Mouse (Mus musculus) liver, postnatal 0 days (tissue): ENCODE measurements around the gene Gm3417. TPM values are rescaled to one million over a fixed set of nuclear protein-coding genes. Genes with fewer than 3 reads are reported as not detected.
"Not testable (repeated sequence)": the region's sequence is repeated elsewhere in the genome, so short reads cannot be mapped to it uniquely, and the experiment has no call there.

Experiments
- ATAC-seq: fragments of 200-750 bp; cut with Nextera tagmentation; 2 replicates; pipeline ENCODE4 v1.8.0; 2017; ENCODE audit warnings: mild to moderate bottlenecking, moderate library complexity
- DNase-seq: peaks from one replicate; pipeline ENCODE4 v3.0.0-alpha.2; 2016
- H3K27ac ChIP-seq: fragments of 300-500 bp; sonication (generic); 2 replicates; pipeline ENCODE4 v1.5.1; 2014; ENCODE audit warnings: antibody characterized with exemption, moderate library complexity, mild to moderate bottlenecking, low read depth
- H3K27me3 ChIP-seq: fragments of 300-500 bp; sonication (generic); 2 replicates; pipeline ENCODE4 v1.6.1; 2014; ENCODE audit warnings: low read length, control low read depth, mixed read lengths; ENCODE audit not compliant: insufficient read depth
- H3K36me3 ChIP-seq: fragments of 300-500 bp; sonication (generic); replicated peaks from 2 replicates; pipeline ENCODE4 v1.6.1; 2014; ENCODE audit warnings: mild to moderate bottlenecking, control low read depth, low read length, moderate library complexity, mixed read lengths; ENCODE audit not compliant: insufficient read depth
- H3K4me1 ChIP-seq: fragments of 300-500 bp; sonication (generic); 2 replicates; pipeline ENCODE4 v1.6.1; 2014; ENCODE audit warnings: antibody characterized with exemption, mild to moderate bottlenecking, control low read depth; ENCODE audit not compliant: insufficient read depth
- H3K4me2 ChIP-seq: fragments of 300-500 bp; sonication (generic); 2 replicates; pipeline ENCODE4 v1.6.1; 2014; ENCODE audit warnings: low read depth, mild to moderate bottlenecking, low read length, moderate library complexity, mixed read lengths
- H3K4me3 ChIP-seq: fragments of 300-500 bp; sonication (generic); 2 replicates; pipeline ENCODE4 v1.5.1; 2014; ENCODE audit warnings: low read depth, low read length
- H3K9ac ChIP-seq: fragments of 300-500 bp; sonication (generic); replicated peaks from 2 replicates; pipeline ENCODE4 v1.6.1; 2014; ENCODE audit warnings: mild to moderate bottlenecking, moderate library complexity
- H3K9me3 ChIP-seq: fragments of 300-500 bp; sonication (generic); 2 replicates; pipeline ENCODE4 v1.6.1; 2016; ENCODE audit warnings: mild to moderate bottlenecking, control low read depth, low read length, mixed read lengths
- WGBS: fragments of 180-500 bp; shearing (Covaris S2); extraction: QIAGEN DNeasy Blood & Tissue Kit; methylation state at CpG from one replicate; pipeline ENCODE4 v1.1.7; 2014; ENCODE audit not compliant: insufficient replicate concordance; 5-methylcytosine and 5-hydroxymethylcytosine counted together
- polyA plus RNA-seq: library from polyadenylated mRNA; unstranded; fragments of >200 nt; fragmentation: Nextera tagmentation; extraction: Ambion mirVana; gene quantifications from 2 replicates; pipeline ENCODE4 v1.2.1, GENCODE M21; 2015

Gm3417 gene
- polyA plus RNA-seq = 1.8 and 1.9 TPM in 2 replicates

GRCm38 (mm10) chr17:14978362-14979038 is at the start of gene Gm3417, which contains the start of gene 9030025P20Rik:
Gm3417 (minus strand) TSS chr17:14978790.
9030025P20Rik (plus strand) TSS chr17:14978468.
- not testable (repeated sequence) for H3K36me3 ChIP-seq, H3K4me2 ChIP-seq, H3K27me3 ChIP-seq, H3K4me3 ChIP-seq, H3K9ac ChIP-seq, H3K9me3 ChIP-seq, DNase-seq, H3K27ac ChIP-seq, H3K4me1 ChIP-seq
- ATAC-seq = peak; percentile 98
- no CpG with 5 or more reads among the region's 60 CpGs for WGBS

GRCm38 (mm10) chr17:15025513-15025912 is 46.9 kb upstream of the Gm3417 start:
- not testable (repeated sequence) for H3K4me3 ChIP-seq, H3K27ac ChIP-seq, H3K4me1 ChIP-seq, H3K9ac ChIP-seq, H3K27me3 ChIP-seq, H3K4me2 ChIP-seq, H3K36me3 ChIP-seq, H3K9me3 ChIP-seq, ATAC-seq, DNase-seq
- no CpG with 5 or more reads among the region's 6 CpGs for WGBS

- not testable (repeated sequence) for DNase-seq, H3K4me3 ChIP-seq, H3K36me3 ChIP-seq, H3K27me3 ChIP-seq, H3K27ac ChIP-seq, H3K4me1 ChIP-seq, H3K9ac ChIP-seq, H3K9me3 ChIP-seq, H3K4me2 ChIP-seq
- WGBS = no CpG with 5 or more reads among the region's 48 CpGs
- ATAC-seq = peak; percentile 46
These were observed 46.1 kb upstream of the Gm3417 start for GRCm38 (mm10) chr17:15024502-15025193.

GRCm38 (mm10) chr17:15023878-15024492 is 45.4 kb upstream of the Gm3417 start:
- not testable (repeated sequence) for H3K27ac ChIP-seq, DNase-seq, H3K9ac ChIP-seq, H3K4me3 ChIP-seq, H3K36me3 ChIP-seq, H3K27me3 ChIP-seq, H3K4me1 ChIP-seq, H3K4me2 ChIP-seq, H3K9me3 ChIP-seq
- ATAC-seq = peak; percentile 79
- WGBS = no CpG with 5 or more reads among the region's 97 CpGs

GRCm38 (mm10) chr17:15021503-15022220 is 43.1 kb upstream of the Gm3417 start:
- not testable (repeated sequence) for H3K9me3 ChIP-seq, H3K27me3 ChIP-seq, H3K9ac ChIP-seq, ATAC-seq, H3K4me3 ChIP-seq, H3K4me1 ChIP-seq, H3K36me3 ChIP-seq, H3K4me2 ChIP-seq
- H3K27ac ChIP-seq = peak overlapping the region; percentile 45; the same call in 1 of the 2 replicates
- peak; percentile 16 for DNase-seq
- 83% methylated on average over 3 of the region's 3 CpGs for WGBS

- not testable (repeated sequence) for H3K9me3 ChIP-seq, DNase-seq, H3K9ac ChIP-seq, H3K4me3 ChIP-seq, H3K4me2 ChIP-seq, H3K27ac ChIP-seq, H3K27me3 ChIP-seq, H3K36me3 ChIP-seq, H3K4me1 ChIP-seq
- ATAC-seq = peak; percentile 97
- WGBS = no CpG with 5 or more reads among the region's 60 CpGs
These were observed 31.3 kb upstream of the Gm3417 start, which contains the start of gene Gm3435 for GRCm38 (mm10) chr17:15009706-15010413. Gm3435 (plus strand) TSS chr17:15010176.

- not testable (repeated sequence) for H3K4me2 ChIP-seq, H3K27me3 ChIP-seq, H3K9ac ChIP-seq, DNase-seq, H3K4me3 ChIP-seq, H3K27ac ChIP-seq, H3K4me1 ChIP-seq, H3K9me3 ChIP-seq, H3K36me3 ChIP-seq
- peak; percentile 50 for ATAC-seq
- no CpG with 5 or more reads among the region's 3 CpGs for WGBS
These were observed 30.5 kb upstream of the Gm3417 start for GRCm38 (mm10) chr17:15009088-15009487.

- H3K9ac ChIP-seq, H3K27me3 ChIP-seq, H3K27ac ChIP-seq, DNase-seq, H3K4me1 ChIP-seq, H3K36me3 ChIP-seq, H3K9me3 ChIP-seq, H3K4me3 ChIP-seq, H3K4me2 ChIP-seq: not testable (repeated sequence)
- WGBS = no CpG with 5 or more reads among the region's 4 CpGs
- ATAC-seq = peak; percentile 77
These were observed 21.5 kb upstream of the Gm3417 start for GRCm38 (mm10) chr17:15000047-15000446.

GRCm38 (mm10) chr17:14994140-14994539 is 15.6 kb upstream of the Gm3417 start:
- not testable (repeated sequence) for H3K27ac ChIP-seq, H3K4me2 ChIP-seq, H3K9me3 ChIP-seq, H3K4me1 ChIP-seq, ATAC-seq, DNase-seq, H3K9ac ChIP-seq, H3K4me3 ChIP-seq, H3K27me3 ChIP-seq, H3K36me3 ChIP-seq
- WGBS = no CpG with 5 or more reads among the region's 5 CpGs
